Comparison of ENCODE assay signal across 16 mouse cellular contexts in the genomic region with DNA sequence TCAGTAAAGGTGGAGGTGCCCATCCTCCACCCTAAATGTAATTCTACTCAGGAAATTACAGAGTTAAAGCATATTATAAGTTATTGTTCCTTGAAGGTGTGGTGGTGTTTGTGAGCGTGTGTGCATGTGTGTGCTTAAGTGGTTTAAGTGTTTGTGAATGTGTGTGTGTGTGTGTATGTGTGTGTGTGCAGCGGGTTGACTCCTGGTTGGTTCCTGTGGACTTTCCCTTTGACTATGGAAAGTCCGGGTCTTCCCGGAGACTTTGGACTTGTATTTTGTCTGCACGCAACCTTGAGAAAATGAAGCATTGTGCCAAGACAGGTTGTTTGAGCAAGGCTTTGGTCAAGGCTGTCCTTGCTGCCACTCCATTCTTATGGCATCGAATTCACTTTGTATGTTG. TPM values are rescaled to one million over a fixed set of nuclear protein-coding genes. Genes with fewer than 3 reads are reported as not detected.
"Had no signal": no experiment of that assay in that cellular context is flagged by ENCODE, and none has a peak within 500 bp of the region (broad histone marks: within the 10 kb centered on the region; RNA-seq: fewer than 3 reads in every experiment).

No protein-coding gene starts in this region.

- DNase-seq: retina, postnatal 1 day; right cerebral cortex, adult 18-20 months; right cerebral cortex, postnatal 14 days; right cerebral cortex, postnatal 25 days; spleen, adult 18-20 months; thymus, adult 18-20 months; thymus, adult 2 months; thymus, postnatal 14 days; thymus, postnatal 25 days; thymus, postnatal 36 days; thymus, postnatal 4 days had no signal

- H3K36me3 ChIP-seq: neural tube, embryonic 13.5 days; neural tube, embryonic 15.5 days; stomach, embryonic 15.5 days had no signal

- H3K9ac ChIP-seq: neural tube, embryonic 13.5 days; neural tube, embryonic 15.5 days; stomach, embryonic 15.5 days had no signal

- H3K4me1 ChIP-seq: neural tube, embryonic 13.5 days; stomach, embryonic 15.5 days had no signal

- H3K27me3 ChIP-seq: neural tube, embryonic 13.5 days; neural tube, embryonic 15.5 days; stomach, embryonic 15.5 days had no signal

- H3K4me3 ChIP-seq: neural tube, embryonic 13.5 days; neural tube, embryonic 15.5 days; stomach, embryonic 15.5 days had no signal

- H3K4me2 ChIP-seq: neural tube, embryonic 13.5 days; neural tube, embryonic 15.5 days; stomach, embryonic 15.5 days had no signal

- H3K9me3 ChIP-seq: neural tube, embryonic 13.5 days; neural tube, embryonic 15.5 days; stomach, embryonic 15.5 days had no signal

- H3K27ac ChIP-seq: neural tube, embryonic 13.5 days; neural tube, embryonic 15.5 days; stomach, embryonic 15.5 days; stomach, postnatal 0 days had no signal

RNA-seq across cellular contexts. Expression of a gene that starts 52.9 kb away (rescaled TPM):
- total RNA-seq: neutrophil, adult 5-6 weeks had no signal
